Mouse (Mus musculus) bone marrow macrophage, adult 2 months (primary cell): ENCODE measurements around the gene Nab1.

Experiments
- CTCF ChIP-seq: IDR thresholded peaks from 2 replicates; pipeline ENCODE4 v1.5.1; 2012; ENCODE audit warnings: low read depth, mild to moderate bottlenecking, low read length, moderate library complexity
- POLR2A ChIP-seq: IDR thresholded peaks from 2 replicates; pipeline ENCODE4 v1.6.1; 2012; ENCODE audit warnings: mild to moderate bottlenecking, low read depth, low read length, borderline replicate concordance

GRCm38 (mm10) chr1:52489538-52490181 lies 10.8 kb downstream of the Nab1 start:
- no peak for TF ChIP-seq POLR2A
- TF ChIP-seq CTCF, result 0 out of 2 replicates have a peak, but pooled peaks have one; percentile 7
